Mouse (Mus musculus) cortical plate, adult 2 months (tissue): ENCODE data around the gene Fscn1. TPM values are rescaled to one million over a fixed set of nuclear protein-coding genes. Genes with fewer than 3 reads are reported as not detected.
A peak's percentile ranks its signal among the peaks of the same experiment; 100 is the strongest.

ENCODE experiments used
- H3K27ac ChIP-seq: fragments of 200-500 bp; 2 replicates; pipeline ENCODE4 v1.5.1; 2012; ENCODE audit warnings: low read length, control low read depth, inconsistent platforms; ENCODE audit not compliant: insufficient read depth
- H3K4me1 ChIP-seq: fragments of 200-500 bp; 2 replicates; pipeline ENCODE4 v1.6.1; 2011; ENCODE audit warnings: low read length; ENCODE audit not compliant: control insufficient read depth, insufficient read depth
- H3K4me3 ChIP-seq: fragments of 200-500 bp; 2 replicates; pipeline ENCODE4 v1.5.1; 2011; ENCODE audit warnings: mild to moderate bottlenecking, low read length, control low read depth; ENCODE audit not compliant: insufficient read depth
- CTCF ChIP-seq: fragments of 200-500 bp; IDR thresholded peaks from 2 replicates; pipeline ENCODE4 v1.5.1; 2011; ENCODE audit warnings: mild to moderate bottlenecking, control low read depth, low read length; ENCODE audit not compliant: insufficient read depth; ENCODE audit errors: extremely low read depth
- POLR2A ChIP-seq: fragments of 200-500 bp; IDR thresholded peaks from 2 replicates; pipeline ENCODE4 v1.6.1; 2011; ENCODE audit warnings: mild to moderate bottlenecking, low read length, control low read depth; ENCODE audit not compliant: insufficient read depth; ENCODE audit errors: extremely low read depth
- polyA plus RNA-seq: library from polyadenylated mRNA; depleted of rRNA; stranded (reverse); fragments of >200 nt; gene quantifications from 2 replicates; pipeline ENCODE4 v1.2.3, GENCODE M21; 2012

The Fscn1 gene
- polyA plus RNA-seq, 1 experiment = 267 TPM

- Histone ChIP-seq H3K4me1 (no peaks in the 10 kb centered on the region), H3K4me3 (no peak overlapping the region), H3K27ac (no peak overlapping the region)
- no peak for TF ChIP-seq CTCF
- no peak for TF ChIP-seq POLR2A
These were observed 37.9 kb upstream of the Fscn1 start for GRCm38 (mm10) chr5:142922251-142922650.

GRCm38 (mm10) chr5:142923781-142924180 is 36.4 kb upstream of the Fscn1 start:
- TF ChIP-seq POLR2A (no peak), CTCF (no peak)
- Histone ChIP-seq H3K4me3 (no peak overlapping the region), H3K4me1 (no peaks in the 10 kb centered on the region), H3K27ac (no peak overlapping the region)

GRCm38 (mm10) chr5:142924336-142924959 is 35.7 kb upstream of the Fscn1 start:
- Histone ChIP-seq H3K27ac (no peak overlapping the region), H3K4me3 (no peak overlapping the region), H3K4me1 (no peaks in the 10 kb centered on the region)
- TF ChIP-seq CTCF (no peak), POLR2A (no peak)

- no peak for TF ChIP-seq CTCF
- TF ChIP-seq POLR2A = no peak
- Histone ChIP-seq H3K4me3 (no peak overlapping the region), H3K4me1 (no peaks in the 10 kb centered on the region), H3K27ac (0 out of 2 replicates have a peak overlapping the region, but pooled peaks have one; percentile 72)
These were observed 33.8 kb upstream of the Fscn1 start for GRCm38 (mm10) chr5:142926204-142926939.

GRCm38 (mm10) chr5:142926940-142927228 is 33.3 kb upstream of the Fscn1 start:
- H3K27ac ChIP-seq = no peak overlapping the region
- no peaks in the 10 kb centered on the region for H3K4me1 ChIP-seq
- H3K4me3 ChIP-seq = no peak overlapping the region
- TF ChIP-seq POLR2A (no peak), CTCF (no peak)

GRCm38 (mm10) chr5:142927341-142927930 is 32.7 kb upstream of the Fscn1 start:
- Histone ChIP-seq H3K27ac (no peak overlapping the region), H3K4me1 (no peaks in the 10 kb centered on the region), H3K4me3 (no peak overlapping the region)
- TF ChIP-seq POLR2A (no peak), CTCF (no peak)

- Histone ChIP-seq H3K4me3 (peak overlapping the region; percentile 42), H3K27ac (peak overlapping the region; percentile 77), H3K4me1 (no peaks in the 10 kb centered on the region)
- TF ChIP-seq CTCF = no peak
- no peak; the same call in 1 of the 2 replicates for TF ChIP-seq POLR2A
These were observed 31.3 kb upstream of the Fscn1 start for GRCm38 (mm10) chr5:142928749-142929399.

- TF ChIP-seq POLR2A = no peak
- Histone ChIP-seq H3K4me3 (peak overlapping the region; percentile 42), H3K27ac (peak overlapping the region; percentile 77), H3K4me1 (no peaks in the 10 kb centered on the region)
These were observed 30.8 kb upstream of the Fscn1 start for GRCm38 (mm10) chr5:142929400-142929752.

GRCm38 (mm10) chr5:142931241-142931745 is 28.9 kb upstream of the Fscn1 start:
- no peak for TF ChIP-seq CTCF
- no peak for TF ChIP-seq POLR2A
- Histone ChIP-seq H3K27ac (no peak overlapping the region), H3K4me3 (no peak overlapping the region), H3K4me1 (peaks cover 2% of the 10 kb centered on the region; the same call in 1 of the 2 replicates)

GRCm38 (mm10) chr5:142932084-142932685 is 28.0 kb upstream of the Fscn1 start:
- no peak for TF ChIP-seq POLR2A
- peak; percentile 73 for TF ChIP-seq CTCF
- Histone ChIP-seq H3K27ac (no peak overlapping the region), H3K4me3 (no peak overlapping the region), H3K4me1 (peaks cover 2% of the 10 kb centered on the region; the same call in 1 of the 2 replicates)
